Mouse (Mus musculus): Measurements from ENCODE around the gene Notch1.

Notch1 gene

DNA sequence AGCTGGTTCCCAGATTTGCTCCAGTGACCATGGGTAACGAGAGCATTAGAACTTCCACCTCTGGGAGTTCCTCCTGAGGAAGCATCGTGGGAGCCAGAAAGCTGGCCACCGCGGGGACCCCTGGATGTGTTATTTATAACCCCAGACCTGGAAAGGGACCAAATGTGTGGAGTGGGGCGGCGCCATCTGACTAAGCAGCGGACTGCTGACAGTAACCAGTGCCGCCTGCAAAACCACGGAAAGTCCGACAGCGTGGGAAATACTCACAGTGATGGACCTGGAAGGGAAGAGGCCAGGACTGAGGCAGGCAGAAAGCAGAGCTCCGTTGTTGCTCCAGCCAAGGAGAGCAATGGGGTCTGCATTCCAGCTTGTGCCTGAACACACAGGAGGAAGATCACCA lies at the start of gene Notch1:
Notch1 (minus strand) TSS at position 389 of the 400 bp plus-strand sequence.
- no peak for DNase-seq (ENCODE audit: low spot score)

DNA sequence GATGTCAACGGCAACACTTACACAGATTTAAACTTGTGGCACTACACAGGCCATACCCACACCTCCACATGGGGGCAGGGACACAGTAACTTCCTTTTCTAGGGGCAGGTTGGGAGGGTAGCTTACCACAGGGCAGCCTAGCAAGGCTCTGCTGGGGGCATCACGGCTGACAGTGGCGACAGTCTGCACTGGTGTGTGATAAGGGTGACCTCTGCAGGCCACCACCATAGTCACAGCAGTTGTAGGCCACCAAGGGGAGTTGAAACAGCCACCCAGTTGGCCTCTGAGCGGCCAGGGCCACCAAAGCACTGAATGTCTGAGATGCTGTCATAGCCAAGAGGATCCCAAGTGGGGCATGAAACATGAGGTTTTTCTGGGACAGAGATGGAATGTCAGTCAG lies 49.8 kb upstream of the Notch1 start:
- no peak for DNase-seq (ENCODE audit: low spot score)

DNA sequence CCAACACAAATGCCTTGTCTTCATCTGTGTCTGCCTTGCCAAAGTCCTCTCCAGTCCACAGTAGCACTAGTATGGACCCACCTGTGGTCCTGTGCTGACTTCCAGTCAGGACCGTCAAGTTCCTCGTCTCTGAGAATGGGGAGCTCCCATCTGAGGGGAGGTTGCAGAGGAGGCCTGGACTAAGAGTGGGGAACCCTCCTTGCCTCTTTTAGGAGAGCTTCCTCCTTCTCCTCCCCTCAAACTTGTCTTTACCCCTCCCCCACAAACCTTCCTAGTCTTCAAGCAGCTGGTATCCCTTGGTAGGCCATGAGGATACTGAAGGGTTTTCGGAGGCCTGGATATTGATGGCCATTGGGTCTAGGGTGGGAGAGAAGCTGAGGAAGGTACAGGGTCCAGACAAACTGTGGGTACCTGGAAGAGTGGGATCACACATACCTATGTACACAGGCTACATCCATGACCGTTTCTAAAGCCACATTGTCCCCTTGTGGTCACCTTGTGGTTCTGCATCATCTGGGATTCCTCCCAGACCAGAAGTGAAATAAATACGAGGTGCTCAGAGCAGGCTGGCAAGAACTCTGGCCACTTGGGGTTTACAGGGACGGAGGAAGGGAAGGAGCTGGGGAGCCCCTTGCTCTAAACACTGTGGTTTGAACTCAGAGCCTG lies 45.0 kb upstream of the Notch1 start:
- no peak for DNase-seq (ENCODE audit: low spot score)

DNA sequence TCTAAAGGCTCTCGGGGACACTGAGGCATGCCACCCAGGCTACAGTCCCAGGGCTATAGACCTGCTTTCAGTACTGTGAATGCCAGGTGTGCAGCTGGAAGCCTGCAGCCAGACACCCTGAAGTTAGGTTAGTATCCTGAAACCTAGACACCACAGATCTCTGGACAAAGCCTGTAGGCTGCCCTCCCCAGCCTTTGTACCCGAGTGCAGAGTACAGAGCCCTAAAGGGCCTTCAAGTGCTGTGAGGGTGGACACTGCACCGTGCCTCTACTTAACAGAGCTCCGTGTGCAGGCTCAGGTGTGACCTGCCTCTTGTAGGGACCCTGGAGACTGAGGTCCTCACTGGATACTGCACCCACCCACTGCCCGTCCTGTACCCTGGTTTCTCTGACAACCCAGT lies 44.0 kb upstream of the Notch1 start:
- DNase-seq (ENCODE audit: low spot score) = no peak

DNA sequence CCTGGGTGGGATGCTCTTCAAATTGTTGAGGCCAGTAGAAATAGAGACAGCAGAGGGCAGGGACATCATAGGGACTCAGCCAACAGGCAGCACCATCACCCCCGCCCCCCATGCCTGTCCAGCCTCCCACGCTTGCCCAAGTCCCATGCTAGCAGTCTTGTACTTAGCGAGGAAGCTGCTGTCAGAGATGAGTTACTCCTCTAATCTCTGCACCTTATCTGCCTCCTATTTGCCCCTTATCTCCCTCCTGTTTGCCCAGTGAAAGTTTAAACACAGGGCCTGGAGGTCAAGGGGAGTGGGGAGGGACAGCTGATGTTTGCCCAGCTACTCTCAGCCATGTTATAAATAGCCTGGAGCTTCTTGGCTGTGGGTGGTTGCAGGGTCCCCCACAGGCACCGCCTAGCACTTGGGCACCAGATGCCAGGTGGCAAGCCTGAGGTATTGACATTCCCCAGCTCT lies 40.1 kb upstream of the Notch1 start:
- no peak for DNase-seq (ENCODE audit: low spot score)

DNA sequence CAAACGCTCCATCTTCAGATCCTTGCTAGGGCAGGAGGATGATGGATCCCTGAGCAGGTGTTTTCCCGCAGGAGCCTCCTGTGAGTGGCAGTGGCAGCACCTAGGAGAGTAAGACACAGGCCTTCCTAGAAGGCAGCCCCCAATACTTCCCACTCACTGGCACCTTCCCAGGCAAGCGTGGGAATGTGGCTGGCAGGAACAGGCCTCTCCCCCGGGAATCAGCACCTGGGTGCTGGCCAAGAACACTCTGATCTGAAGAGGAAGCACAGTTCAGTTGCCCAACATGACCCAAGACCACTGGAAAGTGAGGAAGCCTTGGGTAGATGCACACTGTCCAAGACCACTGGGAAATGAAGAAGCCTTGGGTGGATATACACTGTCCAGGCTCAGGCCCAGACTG lies 38.6 kb upstream of the Notch1 start:
- no peak for DNase-seq (ENCODE audit: low spot score)

DNA sequence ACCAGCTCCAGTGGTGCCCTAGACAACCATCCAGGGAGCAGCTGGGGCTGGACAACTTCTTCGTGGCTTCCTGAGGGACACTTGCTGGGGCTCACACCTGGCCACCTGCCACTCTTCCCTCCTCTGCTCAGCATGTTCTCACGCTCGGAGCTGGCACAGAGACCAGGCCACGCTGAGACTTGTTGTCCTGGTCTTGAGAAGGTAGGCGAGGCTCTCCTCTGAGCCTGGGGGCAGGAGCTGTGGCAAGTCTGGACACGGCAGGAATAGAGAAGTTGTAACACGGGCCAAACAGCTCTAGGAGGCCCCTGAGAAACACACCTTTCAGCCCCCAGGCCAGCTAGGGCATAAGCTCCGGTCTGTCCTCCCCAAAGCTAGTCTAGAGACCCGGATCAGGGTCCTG lies 37.4 kb upstream of the Notch1 start:
- DNase-seq (ENCODE audit: low spot score) = no peak

DNA sequence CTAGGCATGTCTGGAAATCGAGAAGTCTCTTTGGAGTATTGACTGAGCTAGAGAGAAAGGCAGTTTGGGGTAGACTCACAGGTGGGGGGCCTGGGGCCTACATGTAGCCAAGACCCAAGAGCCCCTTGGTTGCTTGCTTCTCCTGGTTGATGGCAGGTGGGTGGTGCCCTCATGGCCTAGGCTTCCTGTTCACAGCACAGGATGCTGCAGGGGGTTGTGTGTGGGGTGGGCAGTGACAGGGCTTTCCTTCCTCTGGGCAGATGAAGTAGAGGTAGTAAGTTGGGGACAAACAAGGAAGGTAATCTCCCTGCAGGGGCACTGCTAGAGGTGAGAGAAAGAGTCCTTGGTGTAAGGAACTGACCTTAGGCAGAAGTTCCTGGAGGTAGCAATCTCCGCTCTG lies 35.6 kb upstream of the Notch1 start:
- no peak for DNase-seq (ENCODE audit: low spot score)

DNA sequence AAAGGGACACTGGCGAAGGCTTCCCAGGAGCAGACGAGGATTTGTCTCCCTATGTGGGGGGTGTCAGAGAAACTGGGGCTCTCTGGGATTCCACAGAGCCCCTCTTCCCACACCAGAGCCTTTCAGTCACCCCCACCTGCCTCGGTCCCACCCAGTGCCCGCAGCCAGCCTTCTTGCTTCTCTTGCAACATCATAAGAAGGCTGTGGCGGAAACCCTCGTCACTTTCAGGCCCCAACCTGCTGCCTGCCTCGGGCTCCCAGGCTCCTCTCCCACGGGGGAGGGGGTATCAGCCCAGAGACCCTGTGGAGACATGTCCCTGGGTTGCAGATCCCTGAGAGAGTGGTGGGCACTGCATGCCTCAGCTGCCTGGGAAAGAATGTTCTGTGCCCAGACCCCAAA lies 35.0 kb upstream of the Notch1 start:
- DNase-seq (ENCODE audit: low spot score) = no peak

DNA sequence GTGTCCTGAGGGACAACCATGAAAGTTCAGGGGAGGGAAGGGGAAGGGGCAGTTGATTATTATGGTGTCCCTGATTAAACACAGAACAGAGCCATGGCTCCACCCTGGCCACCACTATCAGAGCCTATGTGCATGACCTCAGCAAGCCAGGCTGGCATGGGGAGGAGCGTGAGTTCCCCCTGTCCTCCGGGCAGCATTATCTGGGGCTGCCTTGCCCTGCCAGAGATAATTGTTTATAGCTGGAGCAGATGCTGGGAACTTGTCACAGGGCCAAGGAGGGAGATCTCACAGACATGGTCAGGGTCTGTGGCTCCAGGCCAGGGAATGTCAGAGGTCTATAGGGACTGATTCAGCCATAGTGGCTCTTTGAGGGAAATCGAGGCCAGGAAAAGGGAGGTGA lies 34.3 kb upstream of the Notch1 start:
- DNase-seq (ENCODE audit: low spot score) = no peak

DNA sequence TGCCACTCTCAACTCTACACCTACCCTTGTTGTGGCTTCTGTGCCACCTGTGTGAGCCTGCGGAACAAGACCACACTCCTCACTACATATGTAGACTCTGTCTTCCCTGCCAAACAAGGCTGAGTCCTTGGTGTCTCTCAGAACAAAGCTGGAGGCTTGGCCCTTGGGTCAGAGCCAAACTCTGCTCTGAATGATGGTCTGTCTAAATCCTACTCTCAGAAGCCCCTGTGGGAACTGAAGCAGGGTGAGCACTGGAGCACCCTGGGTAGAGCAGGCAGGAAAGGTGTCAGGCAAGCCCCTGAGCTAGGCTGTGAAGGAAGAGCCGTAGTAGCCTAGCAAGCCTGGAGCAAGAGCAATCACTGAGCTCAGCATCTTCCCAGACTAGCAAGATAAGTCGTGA lies 33.7 kb upstream of the Notch1 start:
- DNase-seq (ENCODE audit: low spot score) = no peak

DNA sequence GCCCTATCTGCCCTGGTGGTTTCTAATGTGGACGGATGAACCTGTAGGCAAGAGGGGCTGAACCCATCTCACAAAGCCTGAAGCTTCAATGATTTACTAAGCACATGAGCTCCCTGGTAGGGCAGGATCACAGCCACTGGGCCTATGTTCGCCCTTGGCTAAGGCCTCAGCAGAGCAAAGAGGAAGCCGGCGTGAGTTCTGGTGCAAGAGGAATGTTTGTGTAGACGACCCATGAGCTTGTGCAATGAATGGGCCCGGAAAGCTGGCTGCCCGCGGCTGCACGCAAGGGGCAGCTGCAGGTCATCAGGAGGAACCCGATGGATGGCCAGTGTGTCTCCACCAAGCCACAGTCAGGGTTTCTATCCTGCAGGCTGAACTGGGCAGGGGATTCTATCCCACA lies 33.3 kb upstream of the Notch1 start:
- DNase-seq (ENCODE audit: low spot score) = no peak

DNA sequence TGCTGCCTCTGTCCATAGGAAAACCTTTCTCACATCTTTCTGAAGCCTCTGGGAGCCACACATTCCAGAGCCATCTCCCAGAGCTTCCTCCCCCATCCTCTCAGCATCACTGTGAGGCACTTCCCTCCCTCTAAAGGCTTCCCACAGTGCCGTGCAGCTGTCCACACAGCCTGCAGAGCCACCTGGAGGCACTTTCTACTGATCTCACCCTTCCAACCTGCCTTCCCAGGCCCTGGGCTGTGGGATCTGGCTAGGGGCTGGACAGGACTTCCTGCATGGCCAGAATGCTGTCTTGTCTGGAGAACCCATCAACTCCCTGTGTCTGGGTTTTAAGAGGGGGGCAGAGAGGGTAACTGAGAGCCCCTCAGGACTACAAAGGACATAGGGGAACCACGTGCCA lies 31.0 kb upstream of the Notch1 start:
- no peak for DNase-seq (ENCODE audit: low spot score)

DNA sequence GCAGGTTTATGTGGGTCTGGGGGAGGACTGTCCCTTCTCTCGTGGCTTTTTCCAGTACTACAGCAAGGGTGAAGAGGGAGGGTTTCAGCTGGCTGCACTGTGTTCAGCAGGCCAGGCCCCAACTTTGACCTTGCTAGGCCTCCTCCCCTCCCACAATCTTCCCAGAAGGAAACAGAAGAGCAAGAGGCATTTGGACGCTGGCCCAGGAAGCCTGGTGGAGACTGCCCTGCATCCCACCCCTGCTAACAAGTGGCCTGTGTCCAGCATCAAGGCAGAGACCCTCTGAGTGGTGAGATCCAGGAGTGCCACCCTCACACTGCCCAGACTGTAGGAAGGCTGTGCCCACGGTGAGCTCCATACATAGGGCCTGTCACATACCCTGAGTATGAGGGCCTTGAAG lies 27.8 kb upstream of the Notch1 start:
- DNase-seq (ENCODE audit: low spot score) = no peak

DNA sequence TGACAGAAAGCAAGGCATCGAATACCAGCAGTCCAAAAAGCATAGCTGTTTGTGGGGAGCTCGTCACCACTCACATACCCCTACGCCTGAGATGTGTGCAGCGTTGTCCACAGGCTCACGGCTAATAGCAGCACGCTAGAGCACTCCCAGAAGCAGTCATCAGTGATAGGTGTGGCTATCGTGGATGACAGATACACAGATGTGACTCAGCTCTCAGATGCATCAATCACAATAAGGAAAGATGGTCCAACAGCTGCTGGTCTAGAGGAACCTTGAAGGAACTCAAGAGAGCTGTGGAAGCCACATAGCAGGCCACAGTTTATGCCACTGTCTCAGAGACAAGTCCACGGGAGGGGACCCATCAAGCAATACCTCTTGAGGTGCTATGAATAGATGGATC lies 27.3 kb upstream of the Notch1 start:
- DNase-seq (ENCODE audit: low spot score) = no peak

DNA sequence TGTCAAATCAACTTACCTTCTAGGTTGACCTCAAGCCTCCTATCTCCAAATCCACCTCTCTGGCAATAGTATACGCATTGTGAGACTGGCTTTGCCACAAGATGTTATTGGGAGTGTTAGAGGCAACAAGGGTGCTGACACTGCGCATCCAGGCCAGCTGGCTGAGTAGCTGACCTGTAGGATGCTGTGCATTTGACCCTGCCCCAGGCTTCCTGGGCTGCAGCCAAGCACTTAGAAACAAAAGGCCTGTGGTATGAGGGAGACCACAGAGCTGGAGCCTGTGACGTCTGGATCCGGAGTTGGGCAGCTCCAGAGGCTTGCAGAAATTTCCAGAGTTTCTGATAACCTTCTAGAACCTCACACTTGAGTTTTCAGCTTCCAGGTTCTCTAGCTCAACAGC lies 26.7 kb upstream of the Notch1 start:
- no peak for DNase-seq (ENCODE audit: low spot score)

DNA sequence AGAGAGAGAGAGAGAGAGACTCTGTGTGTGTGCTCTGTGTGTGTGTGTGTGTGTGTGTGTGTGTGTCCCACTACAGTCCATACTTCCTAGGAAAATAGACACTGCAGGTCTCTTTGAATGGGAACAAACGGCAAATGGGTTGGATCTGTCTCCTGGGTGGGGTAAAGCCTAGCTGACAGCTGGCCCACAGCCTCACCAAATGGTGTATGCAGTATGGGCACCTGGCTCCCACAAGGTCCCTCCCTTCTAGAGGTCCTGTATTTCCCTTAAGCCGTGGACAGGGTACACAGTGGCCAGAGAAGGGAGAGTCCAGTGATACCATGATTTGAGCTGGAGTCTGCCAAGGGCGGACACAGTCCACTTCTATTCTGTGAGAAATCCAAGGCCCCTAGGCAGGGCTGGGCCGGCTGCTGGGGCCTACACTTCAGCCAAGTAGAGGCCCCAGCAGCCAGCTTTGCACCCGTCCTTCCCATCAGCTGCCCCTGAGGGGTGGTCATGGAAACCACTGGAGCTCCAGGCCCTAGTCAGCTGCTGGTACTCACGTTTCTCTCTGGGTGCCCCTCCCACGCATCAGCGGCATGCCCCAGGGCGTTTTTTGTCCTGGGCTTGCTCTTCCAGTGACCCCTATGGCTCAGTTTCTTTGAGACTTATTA lies 24.9 kb upstream of the Notch1 start:
- no peak for DNase-seq (ENCODE audit: low spot score)

DNA sequence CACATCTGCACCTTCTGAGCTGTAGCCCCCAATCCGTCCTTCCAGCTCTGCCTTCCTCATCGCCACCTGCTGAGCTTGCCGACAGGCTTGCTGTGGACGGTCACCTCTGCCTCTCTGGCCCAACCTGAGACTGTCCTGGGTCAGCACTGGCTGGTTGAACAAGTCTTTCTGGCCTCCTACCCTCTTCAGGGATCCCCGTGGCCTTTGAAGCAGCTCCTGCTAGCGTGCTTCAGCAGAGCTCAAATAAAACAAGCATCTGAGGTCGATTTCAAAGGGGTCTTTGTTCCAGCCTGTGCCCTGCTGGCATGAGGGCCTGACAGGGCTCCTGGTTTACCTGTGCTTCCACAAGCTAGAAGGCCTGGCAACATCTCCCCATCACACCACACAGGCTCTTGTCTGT lies 24.3 kb upstream of the Notch1 start:
- no peak for DNase-seq (ENCODE audit: low spot score)

DNA sequence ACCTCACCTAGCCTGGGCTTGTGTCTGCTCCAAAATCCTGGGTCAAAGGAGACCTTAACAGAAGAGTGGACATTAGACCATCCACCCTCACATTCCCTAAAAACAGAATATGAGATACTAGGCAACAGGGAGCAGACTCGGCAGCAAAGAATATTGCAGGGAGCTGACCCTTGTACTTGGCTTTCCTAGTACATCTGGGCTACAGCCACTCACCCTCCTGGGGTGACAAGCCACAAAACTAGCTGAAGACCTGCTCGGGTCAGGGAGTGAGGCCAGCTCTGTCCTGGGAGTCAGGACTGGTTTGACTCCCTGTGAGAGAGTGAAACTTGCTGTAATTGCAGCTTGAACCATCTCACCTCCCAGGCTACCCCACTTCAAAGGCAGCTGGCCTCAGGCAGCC lies 23.1 kb upstream of the Notch1 start:
- DNase-seq (ENCODE audit: low spot score) = no peak

DNA sequence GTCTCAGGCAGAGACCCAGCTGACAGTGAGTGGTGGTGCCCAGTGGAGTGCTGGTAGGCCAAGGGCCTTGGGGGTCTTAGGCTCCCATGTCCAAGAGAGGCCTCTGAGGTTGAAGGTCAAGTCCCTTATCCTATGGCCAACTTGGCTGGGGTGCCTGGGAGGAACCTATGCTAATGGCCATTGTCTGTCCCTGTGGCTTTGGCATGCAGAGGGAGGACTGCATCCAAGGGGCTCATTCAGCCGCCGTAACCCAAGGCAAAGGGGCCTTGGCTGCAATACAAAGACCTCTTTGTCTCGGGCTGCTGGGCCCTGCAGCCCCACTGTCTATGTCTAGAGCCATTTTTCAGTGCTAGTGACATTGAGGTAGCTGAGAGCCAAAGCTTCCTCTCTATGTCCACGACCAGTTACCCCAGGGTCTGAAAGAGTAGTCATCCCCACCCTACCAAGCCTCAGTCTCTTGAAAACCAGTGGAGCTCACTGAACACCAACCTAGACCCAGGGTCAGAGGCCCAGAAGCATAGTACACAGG lies 19.1 kb upstream of the Notch1 start:
- DNase-seq (ENCODE audit: low spot score) = no peak

DNA sequence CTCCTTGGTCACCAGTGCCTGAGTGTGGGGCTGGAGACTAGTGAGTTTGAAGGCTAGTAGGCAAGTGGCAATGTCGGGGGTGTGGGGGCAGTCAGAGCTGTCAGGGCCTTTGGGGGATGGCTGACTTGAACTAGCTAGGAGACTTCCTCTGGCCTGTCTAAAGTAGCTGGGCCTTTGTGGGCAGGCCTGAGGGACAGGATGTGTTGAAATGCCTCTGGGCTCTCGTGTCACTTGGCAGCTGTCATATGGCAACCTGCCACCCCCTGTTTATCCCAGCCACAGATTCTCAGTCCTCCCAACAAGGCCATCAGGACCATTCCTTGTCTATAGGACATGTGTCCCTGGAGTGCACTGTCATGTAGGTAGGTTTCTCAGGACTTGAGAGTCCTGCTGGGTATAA lies 18.2 kb upstream of the Notch1 start:
- peak; percentile 45 for DNase-seq (ENCODE audit: low spot score)

DNA sequence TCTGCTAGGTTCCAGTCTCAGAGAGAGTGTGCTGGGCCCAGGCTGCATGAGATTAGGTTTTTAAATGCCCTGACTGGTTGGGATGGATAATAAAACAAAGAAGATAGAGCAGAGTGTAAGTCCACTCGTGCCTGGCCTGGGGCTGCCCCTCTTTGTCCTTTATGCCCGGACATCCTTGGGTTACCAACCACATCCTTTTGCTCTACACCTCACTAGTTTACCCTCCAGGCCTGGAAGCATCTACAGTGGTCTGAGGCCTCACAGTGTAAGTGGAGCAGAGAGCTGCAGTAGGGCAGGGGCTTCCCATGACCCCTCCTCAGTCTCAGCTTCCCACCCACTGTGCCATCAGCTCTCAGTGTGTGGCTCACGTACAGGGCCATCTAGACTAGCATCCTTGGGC lies 17.7 kb upstream of the Notch1 start:
- no peak for DNase-seq (ENCODE audit: low spot score)

DNA sequence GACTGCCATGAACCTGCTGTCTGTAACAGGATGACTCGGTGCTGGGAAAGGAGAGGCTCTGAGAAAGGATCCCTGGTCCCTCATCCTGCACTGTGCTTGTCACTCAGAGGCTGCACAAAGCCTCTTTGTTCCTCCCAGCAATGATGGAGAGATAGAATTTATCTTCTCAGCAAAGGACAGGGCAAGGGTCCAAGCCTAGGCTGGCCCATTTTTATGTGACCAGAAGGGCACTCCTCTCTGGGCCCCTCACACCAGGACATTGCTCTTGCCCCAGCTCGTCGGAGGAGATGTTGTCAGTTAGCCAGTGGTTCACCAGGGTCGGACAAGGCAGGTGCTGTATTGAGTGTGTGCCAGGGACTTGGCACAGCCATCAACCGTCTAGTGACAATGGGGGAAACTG lies 16.8 kb upstream of the Notch1 start:
- no peak for DNase-seq (ENCODE audit: low spot score)

DNA sequence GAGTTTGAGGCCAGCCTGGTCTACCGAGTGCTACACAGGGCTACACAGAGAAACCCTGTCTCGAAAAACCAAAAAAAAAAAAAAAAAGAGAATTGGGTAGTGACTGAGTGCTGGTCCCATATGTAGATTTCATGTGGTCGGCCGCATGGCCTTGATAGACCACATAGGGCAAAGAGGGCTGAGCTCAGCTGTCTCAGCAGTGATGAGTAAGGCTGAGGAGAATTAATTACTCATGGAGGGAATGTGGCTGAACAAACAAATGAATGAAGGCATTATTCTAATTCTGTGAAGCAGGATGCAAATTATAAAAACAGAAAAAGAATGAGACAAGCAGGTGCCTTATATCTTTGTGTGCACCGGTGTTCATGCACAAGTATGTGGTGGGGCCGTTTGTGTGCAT lies 15.4 kb upstream of the Notch1 start:
- no peak for DNase-seq (ENCODE audit: low spot score)

Data from layer of hippocampus, adult 9-10 months (tissue).